In genomic region chrX:36082917-36083316, GRCm38 (mm10) we compare ENCODE assay signal across 12 mouse cellular contexts. TPM values are rescaled to one million over a fixed set of nuclear protein-coding genes. Genes with fewer than 3 reads are reported as not detected.
A peak's percentile ranks its signal among the peaks of the same experiment; 100 is the strongest.
DNase-seq lines count a peak whose midpoint lies in the region; ATAC-seq and TF ChIP-seq lines count a peak whose summit lies in the region.
"Had no signal": no experiment of that assay in that cellular context is flagged by ENCODE, and none has a peak within 500 bp of the region (broad histone marks: within the 10 kb centered on the region; RNA-seq: fewer than 3 reads in every experiment).

No protein-coding gene starts in this region.

- no peaks in the 10 kb centered on the region for H3K27me3 ChIP-seq in kidney, adult 2 months (replicated peaks; ENCODE audit: control insufficient read depth, insufficient read depth, low read length)
- H3K27me3 ChIP-seq in hindbrain, embryonic 14.5 days (ENCODE audit: control insufficient read depth, insufficient read depth, low read length) = no peaks in the 10 kb centered on the region
- H3K27me3 ChIP-seq: embryonic facial prominence, embryonic 12.5 days; midbrain, embryonic 13.5 days had no signal

- H3K4me1 ChIP-seq in kidney, adult 2 months (ENCODE audit: control insufficient read depth, insufficient read depth, low read length) = peaks cover 4% of the 10 kb centered on the region; the same call in 1 of the 2 replicates
- no peaks in the 10 kb centered on the region for H3K4me1 ChIP-seq in hindbrain, embryonic 14.5 days (replicated peaks; ENCODE audit: control insufficient read depth, insufficient read depth, low read length)
- H3K4me1 ChIP-seq: embryonic facial prominence, embryonic 12.5 days; midbrain, embryonic 13.5 days had no signal

- WGBS in kidney, adult 2 months = 80% methylated on average over 1 of the region's 1 CpGs
- 82% methylated on average over 1 of the region's 1 CpGs for WGBS in hindbrain, embryonic 14.5 days

- no peak overlapping the region for H3K27ac ChIP-seq in kidney, adult 2 months (ENCODE audit: insufficient read depth, low read depth, low read length)
- no peak overlapping the region for H3K27ac ChIP-seq in gastrocnemius, adult 2 months
- H3K27ac ChIP-seq in hindbrain, embryonic 14.5 days = no peak overlapping the region
- H3K27ac ChIP-seq: embryonic facial prominence, embryonic 12.5 days; midbrain, embryonic 13.5 days had no signal

- peak; percentile 8 for DNase-seq in kidney, adult 2 months
- DNase-seq in kidney, postnatal 10 days = no peak
- peak; percentile 36 for DNase-seq in MEL-GATA-1-ER (ENCODE audit: extremely low read depth, low read depth)
- DNase-seq in gastrocnemius, adult 2 months = peak; percentile 22
- peak; percentile 7 for DNase-seq in lung, postnatal 14 days
- DNase-seq in left cerebral cortex, adult 11 months (ENCODE audit: low spot score) = no peak
- no peak for DNase-seq in right cerebral cortex, adult 2 months (ENCODE audit: low spot score in 2 of 2)
- DNase-seq in hindbrain, embryonic 14.5 days (ENCODE audit: low spot score) = no peak
- DNase-seq: right cerebral cortex, adult 18-20 months had no signal

- H3K9ac ChIP-seq in hindbrain, embryonic 14.5 days = no peak overlapping the region
- H3K9ac ChIP-seq: embryonic facial prominence, embryonic 12.5 days; midbrain, embryonic 13.5 days had no signal

- H3K9me3 ChIP-seq in hindbrain, embryonic 14.5 days (ENCODE audit: control insufficient read depth, low read length) = no peaks in the 10 kb centered on the region
- H3K9me3 ChIP-seq: embryonic facial prominence, embryonic 12.5 days; G1E; midbrain, embryonic 13.5 days had no signal

- no peak for ATAC-seq in hindbrain, embryonic 14.5 days (ENCODE audit: low FRiP score)
- ATAC-seq: midbrain, embryonic 13.5 days had no signal

- TF ChIP-seq POLR2A in kidney, adult 2 months (IDR thresholded peaks at IDR 0.05; ENCODE audit: low read depth, low read length) = no peak

- no peak overlapping the region for H3K4me2 ChIP-seq in hindbrain, embryonic 14.5 days (replicated peaks)
- H3K4me2 ChIP-seq: embryonic facial prominence, embryonic 12.5 days; midbrain, embryonic 13.5 days had no signal

- no peaks in the 10 kb centered on the region for H3K36me3 ChIP-seq in kidney, adult 2 months (ENCODE audit: control insufficient read depth, insufficient read depth, low read length)
- H3K36me3 ChIP-seq in hindbrain, embryonic 14.5 days (replicated peaks; ENCODE audit: control insufficient read depth, insufficient read depth) = no peaks in the 10 kb centered on the region
- H3K36me3 ChIP-seq: embryonic facial prominence, embryonic 12.5 days; G1E; midbrain, embryonic 13.5 days had no signal

- intact Hi-C loops in gastrocnemius, adult 2 months (cut with DNase I) = no loop called here

- no peak for TF ChIP-seq CTCF in kidney, adult 2 months (conservative IDR thresholded peaks at IDR 0.05; ENCODE audit: insufficient read depth, insufficient read length, low read depth, low read length)
- no peak for TF ChIP-seq CTCF in gastrocnemius, adult 2 months (IDR thresholded peaks at IDR 0.05)

- H3K4me3 ChIP-seq in kidney, adult 2 months (ENCODE audit: insufficient read depth, low read depth, low read length) = no peak overlapping the region
- H3K4me3 ChIP-seq in gastrocnemius, adult 2 months = no peak overlapping the region
- H3K4me3 ChIP-seq in hindbrain, embryonic 14.5 days (replicated peaks; ENCODE audit: low read length) = no peak overlapping the region
- H3K4me3 ChIP-seq: embryonic facial prominence, embryonic 12.5 days; midbrain, embryonic 13.5 days had no signal

RNA-seq across cellular contexts. Expression of gene Il13ra1, which starts 29.0 kb away (rescaled TPM):
- 8.9 and 10.9 TPM in 2 replicates for polyA plus RNA-seq in kidney, adult 2 months (2012; rRNA removed)
- total RNA-seq in gastrocnemius, adult 2 months (2021) = 1 to 10 TPM; 1.1 to 1.7 TPM
- 9.0 and 9.8 TPM in 2 replicates for polyA plus RNA-seq in hindbrain, embryonic 14.5 days (2014; fragmentation: Nextera tagmentation; extraction: Ambion mirVana)
- polyA plus RNA-seq: G1E had no signal

Comparison
In these comparisons a context has a peak if more than half of its experiments do, and no peak if none do; other contexts are left out.
1. DNase-seq: peak in kidney, adult 2 months (single experiment), MEL-GATA-1-ER (single experiment), gastrocnemius, adult 2 months (single experiment) and lung, postnatal 14 days (single experiment); none in kidney, postnatal 10 days (single experiment), left cerebral cortex, adult 11 months (single experiment), right cerebral cortex, adult 2 months (0 of 2) and hindbrain, embryonic 14.5 days (single experiment).